Mouse (Mus musculus) embryonic facial prominence, embryonic 14.5 days (tissue): ENCODE measurements around the gene Adm. TPM values are rescaled to one million over a fixed set of nuclear protein-coding genes. Genes with fewer than 3 reads are reported as not detected.

Experiments
- ATAC-seq: fragments of 200-750 bp; cut with Nextera tagmentation; 2 replicates; pipeline ENCODE4 v1.8.0; 2017; ENCODE audit warnings: low read depth, moderate number of reproducible peaks, moderate TSS enrichment
- DNase-seq: peaks from one replicate; pipeline ENCODE4 v3.0.0-alpha.2; 2015; ENCODE audit warnings: low spot score
- H3K27ac ChIP-seq: fragments of 300-500 bp; sonication (generic); replicated peaks from 2 replicates; pipeline ENCODE4 v1.5.1; 2014; ENCODE audit warnings: low read depth, mild to moderate bottlenecking, low read length, moderate library complexity
- H3K27me3 ChIP-seq: fragments of 300-500 bp; sonication (generic); replicated peaks from 2 replicates; pipeline ENCODE4 v1.6.1; 2014; ENCODE audit warnings: low read length; ENCODE audit not compliant: control insufficient read depth, insufficient read depth
- H3K36me3 ChIP-seq: fragments of 300-500 bp; sonication (generic); 2 replicates; pipeline ENCODE4 v1.6.1; 2014; ENCODE audit warnings: low read length, mixed read lengths; ENCODE audit not compliant: control insufficient read depth, insufficient read depth
- H3K4me1 ChIP-seq: fragments of 300-500 bp; sonication (generic); 2 replicates; pipeline ENCODE4 v1.6.1; 2014; ENCODE audit warnings: antibody characterized with exemption, low read length; ENCODE audit not compliant: control insufficient read depth, insufficient read depth
- H3K4me2 ChIP-seq: fragments of 300-500 bp; sonication (generic); 2 replicates; pipeline ENCODE4 v1.6.1; 2014; ENCODE audit warnings: low read depth, mild to moderate bottlenecking, low read length, moderate library complexity, mixed read lengths
- H3K4me3 ChIP-seq: fragments of 300-500 bp; sonication (generic); 2 replicates; pipeline ENCODE4 v1.5.1; 2014; ENCODE audit warnings: low read depth, mild to moderate bottlenecking, low read length
- H3K9ac ChIP-seq: fragments of 300-500 bp; sonication (generic); 2 replicates; pipeline ENCODE4 v1.6.1; 2014; ENCODE audit warnings: low read depth, mild to moderate bottlenecking, low read length, moderate library complexity, mixed read lengths
- H3K9me3 ChIP-seq: fragments of 300-500 bp; sonication (generic); 2 replicates; pipeline ENCODE4 v1.6.1; 2016; ENCODE audit warnings: low read length; ENCODE audit not compliant: control insufficient read depth
- WGBS: fragments of 180-500 bp; shearing (Covaris S2); extraction: QIAGEN DNeasy Blood & Tissue Kit; methylation state at CpG from one replicate; pipeline ENCODE4 v1.1.7; 2014; 5-methylcytosine and 5-hydroxymethylcytosine counted together
- polyA plus RNA-seq: library from polyadenylated mRNA; unstranded; fragments of >200 nt; fragmentation: Nextera tagmentation; extraction: Ambion mirVana; gene quantifications from 2 replicates; pipeline ENCODE4 v1.2.1, GENCODE M21; 2014

The Adm gene
- polyA plus RNA-seq, 1 experiment from 2014 or later, result 3.8 TPM

- H3K27me3 ChIP-seq, result peaks cover 55% of the 10 kb centered on the region
- peak overlapping the region; percentile 41 for H3K4me2 ChIP-seq
- peaks cover 30% of the 10 kb centered on the region for H3K4me1 ChIP-seq
- 50% methylated on average over 10 of the region's 10 CpGs for WGBS
- H3K9me3 ChIP-seq, result no peaks in the 10 kb centered on the region
- no peak for DNase-seq
- H3K36me3 ChIP-seq, result no peaks in the 10 kb centered on the region
- no peak overlapping the region for H3K27ac ChIP-seq
- ATAC-seq, result no peak
- H3K9ac ChIP-seq, result no peak overlapping the region
- 0 out of 2 replicates have a peak overlapping the region, but pooled peaks have one; percentile 14 for H3K4me3 ChIP-seq
Observed at GRCm38 (mm10) chr7:110625489-110625888, 2.0 kb upstream of the Adm start.

- H3K27me3 ChIP-seq, result peaks cover 62% of the 10 kb centered on the region
- H3K4me2 ChIP-seq, result peak overlapping the region; percentile 73
- 5% methylated on average over 28 of the region's 28 CpGs for WGBS
- no peak overlapping the region for H3K9ac ChIP-seq
- no peak overlapping the region for H3K27ac ChIP-seq
- ATAC-seq (no peak), DNase-seq (no peak)
- no peaks in the 10 kb centered on the region for H3K36me3 ChIP-seq
- H3K4me3 ChIP-seq, result peak overlapping the region; percentile 43
- H3K4me1 ChIP-seq, result peaks cover 30% of the 10 kb centered on the region
- H3K9me3 ChIP-seq, result no peaks in the 10 kb centered on the region
Observed at GRCm38 (mm10) chr7:110626186-110627098, 1.0 kb upstream of the Adm start.

- DNase-seq (no peak), ATAC-seq (no peak)
- no peak overlapping the region for H3K9ac ChIP-seq
- no peak overlapping the region for H3K27ac ChIP-seq
- H3K4me2 ChIP-seq, result peak overlapping the region; percentile 73
- H3K4me1 ChIP-seq, result peaks cover 30% of the 10 kb centered on the region
- no peaks in the 10 kb centered on the region for H3K9me3 ChIP-seq
- H3K27me3 ChIP-seq, result peaks cover 66% of the 10 kb centered on the region
- peak overlapping the region; percentile 43 for H3K4me3 ChIP-seq
- H3K36me3 ChIP-seq, result no peaks in the 10 kb centered on the region
- WGBS, result under 1% methylated on average over 12 of the region's 12 CpGs
Observed at GRCm38 (mm10) chr7:110627099-110627482, 370 bp upstream of the Adm start.

- H3K27ac ChIP-seq, result no peak overlapping the region
- H3K9me3 ChIP-seq, result no peaks in the 10 kb centered on the region
- H3K27me3 ChIP-seq, result peaks cover 66% of the 10 kb centered on the region
- peak overlapping the region; percentile 73 for H3K4me2 ChIP-seq
- H3K4me3 ChIP-seq, result peak overlapping the region; percentile 43
- DNase-seq (no peak), ATAC-seq (no peak)
- peak overlapping the region; percentile 43 for H3K9ac ChIP-seq
- WGBS, result 2% methylated on average over 11 of the region's 11 CpGs
- no peaks in the 10 kb centered on the region for H3K36me3 ChIP-seq
- peaks cover 30% of the 10 kb centered on the region for H3K4me1 ChIP-seq
Observed at GRCm38 (mm10) chr7:110628273-110628600, 776 bp downstream of the Adm start.

- H3K4me1 ChIP-seq, result peaks cover 30% of the 10 kb centered on the region
- no peak for DNase-seq
Observed at GRCm38 (mm10) chr7:110628611-110629354, 1.3 kb downstream of the Adm start.

GRCm38 (mm10) chr7:110629892-110630666, 2.6 kb downstream of the Adm start:
- Histone ChIP-seq H3K4me1 (peaks cover 30% of the 10 kb centered on the region), H3K27ac (no peak overlapping the region), H3K9me3 (no peaks in the 10 kb centered on the region), H3K27me3 (peaks cover 61% of the 10 kb centered on the region), H3K9ac (peak overlapping the region; percentile 62), H3K36me3 (no peaks in the 10 kb centered on the region), H3K4me2 (peak overlapping the region; percentile 73), H3K4me3 (peak overlapping the region; percentile 43)
- WGBS, result 2% methylated on average over 28 of the region's 36 CpGs
- ATAC-seq (peak; percentile 93), DNase-seq (peak; percentile 93)

More at GRCm38 (mm10) chr7:110628611-110629354, 1.3 kb downstream of the Adm start:
- WGBS, result 1% methylated on average over 31 of the region's 33 CpGs
- peak overlapping the region; percentile 43 for H3K4me3 ChIP-seq
- no peaks in the 10 kb centered on the region for H3K9me3 ChIP-seq
- H3K4me2 ChIP-seq, result peak overlapping the region; percentile 73
- peaks cover 66% of the 10 kb centered on the region for H3K27me3 ChIP-seq
- ATAC-seq, result no peak
- H3K9ac ChIP-seq, result peak overlapping the region; percentile 43
- no peak overlapping the region for H3K27ac ChIP-seq
- no peaks in the 10 kb centered on the region for H3K36me3 ChIP-seq

- Histone ChIP-seq H3K27ac (no peak overlapping the region), H3K4me3 (no peak overlapping the region; the same call in 1 of the 2 replicates), H3K4me2 (no peak overlapping the region), H3K9ac (peak overlapping the region; percentile 62; the same call in 1 of the 2 replicates), H3K27me3 (peaks cover 49% of the 10 kb centered on the region), H3K9me3 (no peaks in the 10 kb centered on the region), H3K4me1 (peaks cover 22% of the 10 kb centered on the region), H3K36me3 (no peaks in the 10 kb centered on the region)
- WGBS, result 59% methylated on average over 13 of the region's 16 CpGs
- ATAC-seq (no peak), DNase-seq (no peak)
Observed at GRCm38 (mm10) chr7:110631136-110631888, 3.9 kb downstream of the Adm start.

GRCm38 (mm10) chr7:110635929-110636328, 8.5 kb downstream of the Adm start:
- no peak overlapping the region for H3K9ac ChIP-seq
- WGBS, result 67% methylated on average over 3 of the region's 3 CpGs
- H3K4me3 ChIP-seq, result no peak overlapping the region
- no peak for DNase-seq
- peaks cover 6% of the 10 kb centered on the region for H3K27me3 ChIP-seq
- H3K27ac ChIP-seq, result no peak overlapping the region
- H3K4me1 ChIP-seq, result no peaks in the 10 kb centered on the region
- no peaks in the 10 kb centered on the region for H3K9me3 ChIP-seq
- H3K4me2 ChIP-seq, result no peak overlapping the region
- ATAC-seq, result no peak
- H3K36me3 ChIP-seq, result no peaks in the 10 kb centered on the region
